Mouse (Mus musculus) skeletal muscle tissue, postnatal 0 days (tissue): ENCODE results near the gene Gpr171. TPM values are rescaled to one million over a fixed set of nuclear protein-coding genes. Genes with fewer than 3 reads are reported as not detected.

Experiments
- polyA plus RNA-seq: library from polyadenylated mRNA; unstranded; fragments of >200 nt; fragmentation: Nextera tagmentation; extraction: Ambion mirVana; gene quantifications from 2 replicates; pipeline ENCODE4 v1.2.1, GENCODE M21; 2015

The Gpr171 gene
- 0.54 and 0.68 TPM in 2 replicates for polyA plus RNA-seq

GRCm38 (mm10) chr3:59101218-59101986, at the start of gene Gpr171:
Gpr171 (minus strand) TSS chr3:59101821.

Other genes with a start within 250 kb of the Gpr171 start
- not detected in 2 replicates for gene Clrn1, start 216.5 kb downstream of the Gpr171 start, polyA plus RNA-seq
- 0.32 TPM in 2 replicates for gene Med12l, start 96.0 kb downstream of the Gpr171 start, polyA plus RNA-seq
- 0.68 and 0.80 TPM in 2 replicates for gene P2ry14, start 51.8 kb upstream of the Gpr171 start, polyA plus RNA-seq
- gene Gpr87, start 93.3 kb upstream of the Gpr171 start, polyA plus RNA-seq: 1.1 TPM in 1 of 2 replicates, not detected in the other
- gene P2ry13, start 109.1 kb upstream of the Gpr171 start, polyA plus RNA-seq: 1.1 TPM in 2 replicates
- 2.4 and 3.6 TPM in 2 replicates for gene P2ry12, start 161.1 kb upstream of the Gpr171 start, polyA plus RNA-seq
- 5.8 and 6.0 TPM in 2 replicates for gene Igsf10, start 242.6 kb upstream of the Gpr171 start, polyA plus RNA-seq